14 mouse cellular contexts compared by ENCODE assay signal in the genomic region with DNA sequence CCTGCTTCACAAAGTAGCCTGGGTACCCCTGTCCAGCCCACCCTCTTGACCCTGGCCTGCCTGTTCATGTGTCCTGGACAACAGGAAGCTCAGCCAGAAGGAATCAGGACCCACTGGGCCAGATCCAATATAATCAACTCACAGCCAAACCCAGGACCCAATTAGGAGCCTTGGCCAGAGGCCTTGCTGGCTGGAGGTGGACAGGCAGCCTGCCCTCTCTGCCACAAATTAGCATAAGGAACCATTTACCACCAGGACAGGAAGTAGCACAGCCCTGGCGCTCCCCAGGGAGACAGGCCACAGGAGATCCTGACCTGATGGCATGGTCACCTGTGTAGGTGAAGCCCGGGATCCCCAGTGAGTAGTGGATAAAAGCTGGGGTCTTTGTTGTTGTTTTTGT. TPM values are rescaled to one million over a fixed set of nuclear protein-coding genes. Genes with fewer than 3 reads are reported as not detected.
A peak's percentile ranks its signal among the peaks of the same experiment; 100 is the strongest.
DNase-seq lines count a peak whose midpoint lies in the region; ATAC-seq lines count a peak whose summit lies in the region.
"Had no signal": no experiment of that assay in that cellular context is flagged by ENCODE, and none has a peak within 500 bp of the region (broad histone marks: within the 10 kb centered on the region; RNA-seq: fewer than 3 reads in every experiment).

No protein-coding gene starts in this region.

- no peaks in the 10 kb centered on the region for H3K9me3 ChIP-seq in hindbrain, embryonic 16.5 days (ENCODE audit: control insufficient read depth, low read length)
- H3K9me3 ChIP-seq in hindbrain, embryonic 12.5 days (replicated peaks): no peaks in the 10 kb centered on the region
- no peaks in the 10 kb centered on the region for H3K9me3 ChIP-seq in midbrain, embryonic 13.5 days
- no peaks in the 10 kb centered on the region for H3K9me3 ChIP-seq in midbrain, embryonic 15.5 days
- no peaks in the 10 kb centered on the region for H3K9me3 ChIP-seq in limb, embryonic 10.5 days (replicated peaks)
- H3K9me3 ChIP-seq: embryonic facial prominence, embryonic 15.5 days; forebrain, embryonic 10.5 days; hindbrain, embryonic 13.5 days; kidney, embryonic 15.5 days; limb, embryonic 15.5 days; midbrain, embryonic 10.5 days had no signal

- H3K27me3 ChIP-seq in hindbrain, embryonic 16.5 days (replicated peaks; ENCODE audit: control insufficient read depth, insufficient read depth, low read length): no peaks in the 10 kb centered on the region
- peaks cover 3% of the 10 kb centered on the region; the same call in 1 of the 2 replicates for H3K27me3 ChIP-seq in hindbrain, embryonic 12.5 days
- peaks cover 2% of the 10 kb centered on the region; the same call in 1 of the 2 replicates for H3K27me3 ChIP-seq in midbrain, embryonic 13.5 days
- H3K27me3 ChIP-seq in midbrain, embryonic 15.5 days (replicated peaks): no peaks in the 10 kb centered on the region
- H3K27me3 ChIP-seq in limb, embryonic 10.5 days (ENCODE audit: low read depth, poor library complexity, severe bottlenecking): no peaks in the 10 kb centered on the region
- H3K27me3 ChIP-seq: embryonic facial prominence, embryonic 15.5 days; limb, embryonic 15.5 days had no signal

- H3K36me3 ChIP-seq in hindbrain, embryonic 16.5 days (ENCODE audit: control insufficient read depth, insufficient read depth, low read length): no peaks in the 10 kb centered on the region
- H3K36me3 ChIP-seq in hindbrain, embryonic 12.5 days: no peaks in the 10 kb centered on the region
- no peaks in the 10 kb centered on the region for H3K36me3 ChIP-seq in midbrain, embryonic 13.5 days
- H3K36me3 ChIP-seq in midbrain, embryonic 15.5 days (replicated peaks): no peaks in the 10 kb centered on the region
- H3K36me3 ChIP-seq in limb, embryonic 10.5 days: no peaks in the 10 kb centered on the region
- H3K36me3 ChIP-seq: embryonic facial prominence, embryonic 15.5 days; forebrain, embryonic 10.5 days; hindbrain, embryonic 13.5 days; kidney, embryonic 15.5 days; limb, embryonic 15.5 days; midbrain, embryonic 10.5 days had no signal

- H3K4me3 ChIP-seq in hindbrain, embryonic 16.5 days (ENCODE audit: low read length): no peak overlapping the region
- no peak overlapping the region for H3K4me3 ChIP-seq in hindbrain, embryonic 12.5 days
- no peak overlapping the region for H3K4me3 ChIP-seq in midbrain, embryonic 13.5 days (replicated peaks)
- H3K4me3 ChIP-seq in midbrain, embryonic 15.5 days: no peak overlapping the region
- H3K4me3 ChIP-seq in limb, embryonic 10.5 days: no peak overlapping the region
- H3K4me3 ChIP-seq: embryonic facial prominence, embryonic 15.5 days; forebrain, embryonic 10.5 days; hindbrain, embryonic 13.5 days; kidney, embryonic 15.5 days; limb, embryonic 15.5 days; midbrain, embryonic 10.5 days had no signal

- no peak for ATAC-seq in hindbrain, embryonic 16.5 days
- ATAC-seq in hindbrain, embryonic 12.5 days (ENCODE audit: low FRiP score): no peak
- no peak for ATAC-seq in midbrain, embryonic 13.5 days
- no peak for ATAC-seq in midbrain, embryonic 15.5 days (replicated peaks)

- H3K4me2 ChIP-seq in hindbrain, embryonic 16.5 days (ENCODE audit: low read length): no peak overlapping the region
- no peak overlapping the region for H3K4me2 ChIP-seq in hindbrain, embryonic 12.5 days (replicated peaks)
- no peak overlapping the region for H3K4me2 ChIP-seq in midbrain, embryonic 13.5 days (replicated peaks)
- no peak overlapping the region for H3K4me2 ChIP-seq in midbrain, embryonic 15.5 days
- H3K4me2 ChIP-seq: embryonic facial prominence, embryonic 15.5 days; hindbrain, embryonic 13.5 days; kidney, embryonic 15.5 days; limb, embryonic 15.5 days had no signal

- 0 out of 2 replicates have a peak overlapping the region, but pooled peaks have one; percentile 13 for H3K9ac ChIP-seq in hindbrain, embryonic 16.5 days (ENCODE audit: low read depth, low read length)
- H3K9ac ChIP-seq in hindbrain, embryonic 12.5 days: no peak overlapping the region
- 0 out of 2 replicates have a peak overlapping the region, but pooled peaks have one; percentile 19 for H3K9ac ChIP-seq in midbrain, embryonic 13.5 days (replicated peaks)
- H3K9ac ChIP-seq in midbrain, embryonic 15.5 days: no peak overlapping the region
- H3K9ac ChIP-seq: embryonic facial prominence, embryonic 15.5 days; hindbrain, embryonic 13.5 days; kidney, embryonic 15.5 days; limb, embryonic 15.5 days had no signal

- peaks cover 15% of the 10 kb centered on the region; the same call in 1 of the 2 replicates for H3K4me1 ChIP-seq in hindbrain, embryonic 16.5 days (ENCODE audit: control insufficient read depth, insufficient read depth, low read depth, low read length)
- peaks cover 34% of the 10 kb centered on the region for H3K4me1 ChIP-seq in hindbrain, embryonic 12.5 days
- peaks cover 43% of the 10 kb centered on the region for H3K4me1 ChIP-seq in midbrain, embryonic 13.5 days (replicated peaks)
- H3K4me1 ChIP-seq in midbrain, embryonic 15.5 days: peaks cover 7% of the 10 kb centered on the region; the same call in 1 of the 2 replicates
- H3K4me1 ChIP-seq in limb, embryonic 10.5 days: peaks cover 45% of the 10 kb centered on the region
- H3K4me1 ChIP-seq: embryonic facial prominence, embryonic 15.5 days; limb, embryonic 15.5 days had no signal

- peak; percentile 67 for DNase-seq in cerebellum, adult 8-10 months
- no peak for DNase-seq in limb, embryonic 10.5 days (ENCODE audit: low spot score)
- DNase-seq in thymus, adult 18-20 months: no peak

- no peak overlapping the region for H3K27ac ChIP-seq in hindbrain, embryonic 16.5 days (ENCODE audit: low read depth, low read length)
- no peak overlapping the region for H3K27ac ChIP-seq in hindbrain, embryonic 12.5 days
- H3K27ac ChIP-seq in midbrain, embryonic 13.5 days: no peak overlapping the region
- no peak overlapping the region for H3K27ac ChIP-seq in midbrain, embryonic 15.5 days
- H3K27ac ChIP-seq in limb, embryonic 10.5 days: peak overlapping the region; percentile 26
- H3K27ac ChIP-seq: embryonic facial prominence, embryonic 15.5 days; hindbrain, embryonic 13.5 days; kidney, embryonic 15.5 days; limb, embryonic 15.5 days had no signal

- WGBS in hindbrain, embryonic 16.5 days: 72% methylated on average over 2 of the region's 2 CpGs
- WGBS in hindbrain, embryonic 12.5 days: 65% methylated on average over 2 of the region's 2 CpGs
- WGBS in midbrain, embryonic 13.5 days: 81% methylated on average over 2 of the region's 2 CpGs
- 65% methylated on average over 2 of the region's 2 CpGs for WGBS in midbrain, embryonic 15.5 days
- WGBS in limb, embryonic 10.5 days: 47% methylated on average over 2 of the region's 2 CpGs

RNA-seq across cellular contexts. Expression of a gene that starts 44.5 kb away (rescaled TPM):
- polyA plus RNA-seq in hindbrain, embryonic 16.5 days (2015; fragmentation: Nextera tagmentation; extraction: Ambion mirVana): 17.0 and 19.5 TPM in 2 replicates
- polyA plus RNA-seq in hindbrain, embryonic 12.5 days (2016; fragmentation: Nextera tagmentation; extraction: Ambion mirVana): 5.0 and 5.5 TPM in 2 replicates
- 7.7 and 9.0 TPM in 2 replicates for polyA plus RNA-seq in midbrain, embryonic 13.5 days (2015; fragmentation: Nextera tagmentation; extraction: Ambion mirVana)
- polyA plus RNA-seq in midbrain, embryonic 15.5 days (2015; fragmentation: Nextera tagmentation; extraction: Ambion mirVana): 20.1 and 23.0 TPM in 2 replicates
- 1.5 and 1.8 TPM in 2 replicates for polyA plus RNA-seq in limb, embryonic 10.5 days (2016; fragmentation: Nextera tagmentation; extraction: Ambion mirVana)

RNA-seq across cellular contexts. Expression of a gene that starts 48.2 kb away (rescaled TPM):
- polyA plus RNA-seq in hindbrain, embryonic 16.5 days (2015; fragmentation: Nextera tagmentation; extraction: Ambion mirVana): 37.8 and 39.5 TPM in 2 replicates
- polyA plus RNA-seq in hindbrain, embryonic 12.5 days (2016; fragmentation: Nextera tagmentation; extraction: Ambion mirVana): 42.5 and 44.5 TPM in 2 replicates
- polyA plus RNA-seq in midbrain, embryonic 13.5 days (2015; fragmentation: Nextera tagmentation; extraction: Ambion mirVana): 42.0 and 43.3 TPM in 2 replicates
- polyA plus RNA-seq in midbrain, embryonic 15.5 days (2015; fragmentation: Nextera tagmentation; extraction: Ambion mirVana): 44.3 and 44.9 TPM in 2 replicates
- 45.8 and 56.5 TPM in 2 replicates for polyA plus RNA-seq in limb, embryonic 10.5 days (2016; fragmentation: Nextera tagmentation; extraction: Ambion mirVana)

RNA-seq across cellular contexts. Expression of a gene that starts 51.4 kb away (rescaled TPM):
- polyA plus RNA-seq in hindbrain, embryonic 16.5 days (2015; fragmentation: Nextera tagmentation; extraction: Ambion mirVana): 146 and 167 TPM in 2 replicates
- polyA plus RNA-seq in hindbrain, embryonic 12.5 days (2016; fragmentation: Nextera tagmentation; extraction: Ambion mirVana): 293 and 329 TPM in 2 replicates
- polyA plus RNA-seq in midbrain, embryonic 13.5 days (2015; fragmentation: Nextera tagmentation; extraction: Ambion mirVana): 291 and 346 TPM in 2 replicates
- 116 and 149 TPM in 2 replicates for polyA plus RNA-seq in midbrain, embryonic 15.5 days (2015; fragmentation: Nextera tagmentation; extraction: Ambion mirVana)
- 0.33 and 1.1 TPM in 2 replicates for polyA plus RNA-seq in limb, embryonic 10.5 days (2016; fragmentation: Nextera tagmentation; extraction: Ambion mirVana)
- polyA plus RNA-seq: lung, adult 2 months had no signal

RNA-seq across cellular contexts. Expression of a gene that starts 54.7 kb away (rescaled TPM):
- polyA plus RNA-seq in hindbrain, embryonic 16.5 days (2015; fragmentation: Nextera tagmentation; extraction: Ambion mirVana): 20.6 and 21.1 TPM in 2 replicates
- 18.0 and 18.4 TPM in 2 replicates for polyA plus RNA-seq in hindbrain, embryonic 12.5 days (2016; fragmentation: Nextera tagmentation; extraction: Ambion mirVana)
- polyA plus RNA-seq in midbrain, embryonic 13.5 days (2015; fragmentation: Nextera tagmentation; extraction: Ambion mirVana): 19.6 and 21.8 TPM in 2 replicates
- polyA plus RNA-seq in midbrain, embryonic 15.5 days (2015; fragmentation: Nextera tagmentation; extraction: Ambion mirVana): 21.9 and 22.7 TPM in 2 replicates
- polyA plus RNA-seq in limb, embryonic 10.5 days (2016; fragmentation: Nextera tagmentation; extraction: Ambion mirVana): 23.8 and 26.0 TPM in 2 replicates

Comparison
In these comparisons a context has a peak if more than half of its experiments do, and no peak if none do; other contexts are left out.
1. H3K9ac ChIP-seq: peak in hindbrain, embryonic 16.5 days (single experiment) and midbrain, embryonic 13.5 days (single experiment); none in hindbrain, embryonic 12.5 days (single experiment) and midbrain, embryonic 15.5 days (single experiment).
2. RNA of a gene that starts 51.4 kb away (polyA plus RNA-seq): 291 to 346 TPM in midbrain, embryonic 13.5 days, 293 to 329 TPM in hindbrain, embryonic 12.5 days, 146 to 167 TPM in hindbrain, embryonic 16.5 days and 116 to 149 TPM in midbrain, embryonic 15.5 days; 0.33 to 1.1 TPM in limb, embryonic 10.5 days; every median in the first group is over 10 times any median in the second.